Mouse (Mus musculus) lung, embryonic 14.5 days (tissue): ENCODE measurements at regions not wholly inside any gene's neighbourhood (a gene's known extent, or its start where the extent isn't known, plus 50 kb on each side); places are given as distances from the start of the nearest gene placed in this dataset.

Experiments used
- ATAC-seq: fragments of 200-750 bp; cut with Nextera tagmentation; 2 replicates; pipeline ENCODE4 v1.8.0; 2017; ENCODE audit warnings: mild to moderate bottlenecking, moderate TSS enrichment, moderate library complexity; ENCODE audit not compliant: insufficient read depth
- DNase-seq: peaks from one replicate; pipeline ENCODE4 v3.0.0-alpha.2; 2015
- H3K27ac ChIP-seq: fragments of 300-500 bp; sonication (generic); 2 replicates; pipeline ENCODE4 v1.5.1; 2014; ENCODE audit warnings: low read depth, mild to moderate bottlenecking, moderate library complexity
- H3K27me3 ChIP-seq: fragments of 300-500 bp; sonication (generic); 2 replicates; pipeline ENCODE4 v1.6.1; 2014; ENCODE audit warnings: low read length, control low read depth; ENCODE audit not compliant: insufficient read depth
- H3K36me3 ChIP-seq: fragments of 300-500 bp; sonication (generic); 2 replicates; pipeline ENCODE4 v1.6.1; 2014; ENCODE audit warnings: control low read depth; ENCODE audit not compliant: insufficient read depth
- H3K4me1 ChIP-seq: fragments of 300-500 bp; sonication (generic); 2 replicates; pipeline ENCODE4 v1.6.1; 2014; ENCODE audit warnings: antibody characterized with exemption, control low read depth; ENCODE audit not compliant: insufficient read depth
- H3K4me2 ChIP-seq: fragments of 300-500 bp; sonication (generic); 2 replicates; pipeline ENCODE4 v1.6.1; 2014; ENCODE audit warnings: mild to moderate bottlenecking
- H3K4me3 ChIP-seq: fragments of 300-500 bp; sonication (generic); 2 replicates; pipeline ENCODE4 v1.5.1; 2014; ENCODE audit warnings: low read depth, low read length
- H3K9ac ChIP-seq: fragments of 300-500 bp; sonication (generic); 2 replicates; pipeline ENCODE4 v1.6.1; 2014
- H3K9me3 ChIP-seq: fragments of 300-500 bp; sonication (generic); 2 replicates; pipeline ENCODE4 v1.6.1; 2016; ENCODE audit warnings: low read depth, low read length, control low read depth
- CTCF ChIP-seq: IDR thresholded peaks from 2 replicates; pipeline ENCODE4 v1.5.1; 2016; ENCODE audit warnings: antibody characterized with exemption, low read depth
- WGBS: fragments of 180-500 bp; shearing (Covaris S2); extraction: QIAGEN DNeasy Blood & Tissue Kit; methylation state at CpG from one replicate; pipeline ENCODE4 v1.1.7; 2014; 5-methylcytosine and 5-hydroxymethylcytosine counted together

- no peak overlapping the region for H3K9ac ChIP-seq
- no peak overlapping the region for H3K27ac ChIP-seq
- WGBS, result 57% methylated on average over 3 of the region's 3 CpGs
- no peak for TF ChIP-seq CTCF
- no peaks in the 10 kb centered on the region for H3K9me3 ChIP-seq
- ATAC-seq (no peak), DNase-seq (no peak)
- H3K4me1 ChIP-seq, result no peaks in the 10 kb centered on the region
- H3K4me2 ChIP-seq, result no peak overlapping the region
- no peaks in the 10 kb centered on the region for H3K27me3 ChIP-seq
- H3K36me3 ChIP-seq, result no peaks in the 10 kb centered on the region
- no peak overlapping the region for H3K4me3 ChIP-seq
These were observed 189.8 kb upstream of the Nt5c1b start for GRCm38 (mm10) chr12:10179815-10180468.

DNA sequence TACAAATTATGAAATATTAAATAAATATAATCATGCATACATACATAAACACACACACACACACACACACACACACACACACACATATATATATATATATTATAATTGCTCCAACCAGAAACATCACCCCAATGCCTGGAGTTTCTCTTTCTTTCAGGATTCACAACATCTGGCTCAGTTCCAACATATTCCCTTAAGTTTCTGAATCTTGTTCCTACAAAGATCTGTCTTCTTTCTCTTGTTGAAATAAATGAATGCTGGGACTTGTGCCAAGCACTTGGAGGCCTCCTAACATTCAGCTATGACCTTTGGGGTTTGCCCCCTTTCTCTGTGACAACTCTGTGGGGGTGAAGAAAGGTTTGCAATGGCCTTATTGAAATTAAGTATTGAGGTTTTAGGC, 187.2 kb upstream of the Nt5c1b start:
- Histone ChIP-seq H3K4me1 (no peaks in the 10 kb centered on the region), H3K4me3 (no peak overlapping the region), H3K27ac (no peak overlapping the region), H3K9ac (no peak overlapping the region), H3K27me3 (no peaks in the 10 kb centered on the region), H3K9me3 (no peaks in the 10 kb centered on the region), H3K4me2 (no peak overlapping the region), H3K36me3 (no peaks in the 10 kb centered on the region)
- TF ChIP-seq CTCF, result no peak
- ATAC-seq (no peak), DNase-seq (peak; percentile 81)

DNA sequence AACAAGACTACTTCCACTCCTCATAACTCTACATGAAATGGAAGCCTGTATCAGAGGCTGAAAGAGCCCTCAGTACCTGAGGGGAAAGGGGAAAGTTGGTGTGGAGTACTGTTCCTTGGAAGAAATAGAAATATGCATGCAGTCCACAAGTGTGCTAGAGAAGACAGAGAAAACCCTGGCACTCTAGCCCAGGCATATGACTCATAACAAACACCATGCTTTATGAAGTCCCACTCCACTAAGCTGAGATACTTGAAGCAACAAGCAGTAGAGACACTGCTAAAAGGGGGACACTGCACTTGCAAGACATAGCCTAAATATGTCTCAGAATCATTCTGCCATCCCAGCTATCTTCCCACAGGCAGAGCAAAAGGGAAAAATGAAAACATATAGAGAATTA, 183.2 kb upstream of the Nt5c1b start:
- ATAC-seq, result no peak

DNA sequence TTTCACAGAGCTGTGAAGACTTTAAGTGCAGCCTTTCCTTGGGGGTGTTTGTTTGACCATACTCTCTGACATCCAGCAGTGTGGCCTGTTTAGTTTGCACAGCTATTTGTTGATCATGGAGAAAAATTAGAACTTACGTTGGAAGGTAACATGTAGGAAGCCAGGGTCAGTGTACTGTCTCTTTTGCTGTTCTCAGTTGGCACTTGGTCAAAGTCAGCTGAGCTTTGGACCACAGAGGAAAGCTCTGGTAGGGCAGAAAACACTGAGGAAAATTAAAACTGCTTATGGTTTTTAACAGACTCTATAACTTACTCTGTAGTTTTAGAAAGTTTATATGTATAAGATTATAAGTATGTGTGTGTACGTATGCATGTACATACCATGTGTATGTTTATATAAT, 180.0 kb upstream of the Nt5c1b start:
- DNase-seq (no peak), ATAC-seq (no peak)
- no peak overlapping the region for H3K9ac ChIP-seq
- no peak overlapping the region for H3K4me3 ChIP-seq
- no peaks in the 10 kb centered on the region for H3K27me3 ChIP-seq
- 81% methylated on average over 2 of the region's 2 CpGs for WGBS
- no peak for TF ChIP-seq CTCF
- no peak overlapping the region for H3K27ac ChIP-seq
- no peaks in the 10 kb centered on the region for H3K9me3 ChIP-seq
- H3K4me2 ChIP-seq, result no peak overlapping the region
- H3K36me3 ChIP-seq, result no peaks in the 10 kb centered on the region
- H3K4me1 ChIP-seq, result no peaks in the 10 kb centered on the region

More for the DNA sequence above, 183.2 kb upstream of the Nt5c1b start:
- DNase-seq, result no peak
- H3K9ac ChIP-seq, result no peak overlapping the region
- H3K27ac ChIP-seq, result no peak overlapping the region
- H3K27me3 ChIP-seq, result no peaks in the 10 kb centered on the region
- no peak overlapping the region for H3K4me2 ChIP-seq
- no peak overlapping the region for H3K4me3 ChIP-seq
- no peaks in the 10 kb centered on the region for H3K9me3 ChIP-seq
- H3K36me3 ChIP-seq, result no peaks in the 10 kb centered on the region
- H3K4me1 ChIP-seq, result no peaks in the 10 kb centered on the region
- no peak for TF ChIP-seq CTCF

GRCm38 (mm10) chr12:10197906-10198460, 171.8 kb upstream of the Nt5c1b start:
- Histone ChIP-seq H3K4me3 (no peak overlapping the region), H3K4me1 (no peaks in the 10 kb centered on the region), H3K27me3 (no peaks in the 10 kb centered on the region), H3K27ac (no peak overlapping the region), H3K4me2 (no peak overlapping the region), H3K9ac (no peak overlapping the region), H3K36me3 (no peaks in the 10 kb centered on the region), H3K9me3 (no peaks in the 10 kb centered on the region)
- DNase-seq, result no peak
- 34% methylated on average over 3 of the region's 3 CpGs for WGBS
- ATAC-seq, result no peak
- no peak for TF ChIP-seq CTCF

DNA sequence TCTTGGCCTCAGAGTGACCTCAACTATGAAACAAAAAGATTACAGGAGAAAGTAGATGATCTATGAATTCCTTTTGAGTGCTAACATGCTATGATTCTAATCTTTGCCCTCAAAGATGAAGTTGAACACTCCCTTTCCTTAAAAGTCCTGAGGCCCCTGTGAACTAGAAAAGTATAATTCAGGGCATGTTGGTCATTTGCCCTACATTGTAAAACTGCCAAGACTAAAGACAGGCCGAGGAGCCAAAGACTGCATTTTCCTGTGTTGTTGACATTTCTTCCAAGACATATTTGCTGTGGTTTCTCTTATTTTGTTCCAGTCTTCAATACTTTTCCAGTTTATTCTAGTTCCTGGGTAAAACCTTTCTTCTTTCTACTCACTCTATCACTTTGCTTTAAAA, 159.9 kb upstream of the Nt5c1b start:
- Histone ChIP-seq H3K9me3 (no peaks in the 10 kb centered on the region), H3K27me3 (no peaks in the 10 kb centered on the region), H3K4me2 (no peak overlapping the region), H3K36me3 (no peaks in the 10 kb centered on the region), H3K4me3 (no peak overlapping the region), H3K9ac (no peak overlapping the region), H3K4me1 (peaks cover 3% of the 10 kb centered on the region; the same call in 1 of the 2 replicates), H3K27ac (no peak overlapping the region)
- 7% methylated on average over 1 of the region's 1 CpGs for WGBS
- DNase-seq, result peak; percentile 42
- no peak for ATAC-seq
- no peak for TF ChIP-seq CTCF

GRCm38 (mm10) chr12:10222821-10223220, 147.0 kb upstream of the Nt5c1b start:
- H3K36me3 ChIP-seq, result no peaks in the 10 kb centered on the region
- ATAC-seq, result peak; percentile 73
- peak overlapping the region; percentile 46; the same call in 1 of the 2 replicates for H3K27ac ChIP-seq

More at GRCm38 (mm10) chr12:10222821-10223220, 147.0 kb upstream of the Nt5c1b start:
- H3K27me3 ChIP-seq, result no peaks in the 10 kb centered on the region
- H3K9ac ChIP-seq, result no peak overlapping the region
- 0 out of 2 replicates have a peak, but pooled peaks cover 5% of the 10 kb centered on the region for H3K4me1 ChIP-seq
- no peaks in the 10 kb centered on the region for H3K9me3 ChIP-seq
- 8% methylated on average over 4 of the region's 4 CpGs for WGBS
- peak; percentile 63 for TF ChIP-seq CTCF
- H3K4me3 ChIP-seq, result no peak overlapping the region
- DNase-seq, result peak; percentile 78
- no peak overlapping the region for H3K4me2 ChIP-seq
